Mouse (Mus musculus): ENCODE data around the gene Gabarap.

Gene Gabarap

DNA sequence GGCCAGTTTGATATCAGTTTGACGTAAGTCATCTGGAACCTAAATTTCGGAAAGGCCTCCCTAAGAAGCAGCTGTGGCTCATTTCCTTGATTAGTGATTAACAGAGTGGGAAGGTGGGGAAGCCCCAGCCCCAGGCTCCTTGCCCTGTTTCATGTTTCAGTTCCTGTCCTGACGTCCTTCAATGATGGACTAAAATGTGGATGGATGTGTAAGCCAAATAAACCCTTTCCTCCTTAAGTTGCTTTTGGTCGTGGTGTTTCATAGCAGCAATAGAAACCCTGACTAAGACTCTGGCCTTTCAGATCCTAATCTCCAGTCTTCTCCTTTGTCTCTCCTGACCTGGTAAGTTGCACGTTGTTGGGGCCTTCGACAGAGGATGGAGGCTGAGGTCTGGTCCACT lies 20.7 kb upstream of the Gabarap start:
- DNase-seq, result no peak

DNA sequence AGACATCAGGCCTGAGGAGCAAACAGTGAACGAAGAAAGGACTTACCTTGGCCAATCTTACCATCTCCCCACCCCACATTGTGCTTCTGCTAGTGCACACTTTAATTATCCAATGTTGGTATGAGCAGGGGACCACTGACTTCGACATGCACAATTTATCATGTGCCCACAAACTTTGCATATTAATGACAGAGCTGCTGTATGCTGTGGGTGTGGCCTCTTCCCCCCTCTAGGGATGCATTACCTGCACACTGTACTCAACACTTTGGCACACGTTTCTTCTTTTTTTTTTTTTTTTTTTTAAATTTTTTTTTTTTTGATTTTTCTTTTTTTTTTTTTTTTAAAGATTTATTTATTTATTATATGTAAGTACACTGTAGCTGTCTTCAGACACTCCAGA lies 20.2 kb upstream of the Gabarap start:
- no peak for DNase-seq

DNA sequence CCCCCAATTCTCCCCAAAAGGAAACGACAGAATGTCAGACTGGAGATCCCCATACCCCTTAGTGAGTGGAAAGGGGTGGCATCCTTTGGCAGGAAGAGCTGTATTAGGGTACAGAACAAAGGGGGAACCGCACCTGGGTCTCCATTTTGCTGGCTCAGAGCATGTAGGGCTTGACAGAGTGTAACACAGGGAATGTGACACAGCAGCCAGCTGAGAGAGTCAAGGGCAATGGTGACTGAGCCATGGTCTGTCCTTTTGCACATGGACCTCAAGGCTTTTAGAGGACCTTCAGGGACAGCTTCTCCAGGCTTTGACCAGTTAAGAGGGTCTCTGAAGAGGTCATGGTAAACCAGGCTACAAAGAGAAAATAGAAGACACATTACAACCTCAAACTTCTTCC lies 16.0 kb upstream of the Gabarap start:
- no peak for DNase-seq

DNA sequence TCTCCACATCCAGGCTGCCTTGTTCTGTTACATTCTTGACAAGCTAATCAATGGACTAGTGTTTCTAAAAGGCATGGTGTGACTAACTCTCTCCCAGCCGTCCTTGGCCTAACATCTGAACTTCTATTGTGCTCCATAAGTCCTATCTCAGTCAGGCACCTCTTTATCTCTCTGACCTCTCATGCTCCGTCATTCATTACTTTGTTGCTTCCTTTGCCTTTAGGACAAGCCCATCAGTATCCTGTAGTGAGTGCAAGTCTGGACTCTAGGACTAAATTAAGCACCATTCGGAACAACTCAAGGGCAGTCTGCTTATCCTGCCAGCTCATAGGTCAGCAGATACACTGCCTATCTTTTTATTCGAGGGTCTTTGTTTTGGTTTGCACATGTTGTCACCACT lies 14.7 kb upstream of the Gabarap start:
- no peak for DNase-seq

DNA sequence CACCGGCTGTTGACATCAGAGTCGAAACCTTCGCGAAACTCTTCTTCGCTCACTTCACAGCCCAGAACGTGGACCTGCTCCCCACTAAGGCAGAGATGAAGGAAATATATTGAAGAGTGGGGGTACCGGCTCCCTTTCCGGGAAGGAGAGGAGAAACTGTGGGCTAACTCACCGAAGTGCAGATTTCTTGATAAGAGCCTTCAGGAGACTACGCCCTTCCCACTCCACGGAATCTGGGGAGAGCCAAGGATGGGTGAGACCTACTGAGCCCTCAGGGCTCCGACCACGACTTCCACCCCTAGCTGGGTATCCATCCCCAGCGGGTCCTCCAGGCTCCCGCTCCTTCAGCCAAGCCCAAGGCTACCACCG lies 11.1 kb upstream of the Gabarap start:
- DNase-seq, result no peak

DNA sequence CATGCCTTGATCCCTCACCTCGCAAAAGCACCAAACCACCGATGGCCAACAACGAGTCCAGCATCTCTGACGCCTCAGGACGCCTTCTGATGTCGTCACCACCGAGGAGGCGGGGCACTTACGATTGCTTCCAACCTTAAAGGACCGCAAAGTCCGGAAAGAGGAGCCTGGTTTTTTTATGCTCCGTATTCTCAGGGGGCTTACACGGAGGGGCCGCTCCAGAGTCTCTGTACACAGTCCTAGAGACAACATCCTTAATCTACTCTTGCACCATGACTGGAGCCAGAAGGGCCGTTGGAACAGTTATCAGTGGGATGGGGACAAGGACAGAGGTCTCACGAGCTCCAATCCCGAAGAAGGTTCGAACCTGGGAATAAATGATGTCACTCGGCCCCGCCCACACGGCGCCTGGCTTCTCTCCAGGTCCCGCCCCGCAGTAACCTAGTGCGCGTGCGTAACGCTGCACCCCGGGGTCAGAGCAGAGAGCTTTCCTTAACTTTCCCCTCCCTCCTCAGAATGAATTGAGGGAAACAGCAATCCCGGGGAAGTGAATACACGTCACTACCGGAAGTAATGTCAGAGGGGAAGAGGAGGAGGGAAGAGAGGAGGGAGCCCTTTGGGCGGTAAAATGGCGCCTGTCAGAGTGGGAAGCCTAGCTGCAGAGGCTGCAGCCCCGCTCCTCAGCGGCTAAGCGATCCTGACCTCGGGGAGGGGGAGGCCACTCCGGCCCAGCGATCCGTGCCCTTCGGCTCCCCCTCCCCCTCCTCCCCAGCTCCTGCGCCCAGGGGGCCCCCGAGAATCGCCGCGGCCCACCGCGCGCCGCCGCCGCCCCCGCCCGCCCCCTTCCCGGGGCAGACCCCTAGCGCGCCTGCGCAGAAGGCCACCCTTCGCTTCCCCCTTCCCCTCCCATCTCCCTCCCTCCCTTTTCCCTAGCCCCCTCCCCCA lies 10.5 kb upstream of the Gabarap start:
- peak; percentile 98 for DNase-seq

DNA sequence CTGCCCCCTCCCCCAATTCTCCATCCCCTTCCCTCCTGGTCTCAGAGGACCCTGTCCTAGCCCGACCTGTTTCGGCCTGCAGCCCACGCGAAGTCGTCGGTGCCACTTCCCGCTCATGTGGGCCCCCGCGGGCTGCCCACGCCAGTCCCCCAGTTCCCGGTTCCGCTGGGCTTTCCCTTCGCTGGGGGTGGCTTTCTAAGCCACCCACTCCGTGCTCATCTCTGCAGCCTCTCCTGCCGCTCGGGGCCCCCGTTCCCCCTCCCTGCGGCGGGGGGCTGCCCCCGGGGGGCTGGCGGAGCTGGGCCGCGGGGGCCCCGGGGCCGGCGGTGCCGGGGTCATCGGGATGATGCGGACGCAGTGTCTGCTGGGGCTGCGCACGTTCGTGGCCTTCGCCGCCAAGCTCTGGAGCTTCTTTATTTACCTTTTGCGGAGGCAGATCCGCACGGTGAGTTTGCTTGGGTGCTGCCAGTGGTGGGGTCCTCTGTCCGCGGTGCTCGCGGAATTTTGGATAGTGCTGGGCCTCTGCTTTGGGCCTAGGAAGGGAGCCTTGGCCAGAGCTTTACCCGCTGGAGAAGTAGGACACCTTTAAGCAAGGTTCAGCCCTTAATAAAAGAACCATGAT lies 9.7 kb upstream of the Gabarap start, which contains the start of gene Ctdnep1:
Gene Ctdnep1, plus strand, starts transcription at position 16 of the 622 bp plus-strand sequence.
- DNase-seq, result no peak

DNA sequence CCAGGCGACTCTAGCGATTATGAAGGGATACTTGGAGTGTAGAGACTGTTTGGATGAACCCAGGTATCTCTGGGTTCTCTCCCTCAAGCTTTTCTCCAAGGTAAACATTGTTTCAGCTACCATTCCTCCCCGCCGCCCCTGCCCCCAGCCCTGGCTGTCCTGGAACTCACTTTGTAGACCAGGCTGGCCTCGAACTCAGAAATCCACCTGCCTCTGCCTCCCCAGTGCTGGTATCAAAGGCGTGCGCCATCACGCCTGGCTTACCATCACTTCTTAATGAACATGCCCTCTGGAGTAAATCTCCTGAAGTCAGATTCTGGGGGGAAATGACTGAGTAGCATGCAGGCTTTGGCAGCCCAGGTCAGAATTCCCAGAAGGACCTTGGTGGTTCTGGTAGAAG lies 8.7 kb upstream of the Gabarap start, which contains the start of gene Elp5:
Gene Elp5, minus strand, starts transcription at position 293 of the 400 bp plus-strand sequence.
- DNase-seq, result no peak

DNA sequence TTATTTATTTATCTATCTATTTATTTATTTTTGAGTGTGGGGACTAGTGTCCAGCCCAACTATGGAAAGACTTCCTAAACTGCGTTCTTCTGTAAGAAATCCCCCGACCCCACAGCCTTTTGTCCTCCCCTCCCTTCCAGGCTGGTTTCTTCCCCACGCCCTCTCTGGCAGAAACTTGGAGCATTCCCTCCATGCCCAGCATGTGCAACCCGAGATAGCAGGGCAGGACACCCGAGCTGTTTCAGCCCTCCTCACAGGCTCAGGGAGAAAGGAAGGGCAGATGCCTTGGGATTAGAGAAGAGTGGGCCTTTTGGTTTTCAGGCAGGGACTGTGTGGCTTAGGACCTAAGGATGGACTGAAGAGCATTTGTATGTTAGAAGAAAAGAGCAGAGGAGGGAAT lies 8.1 kb upstream of the Gabarap start:
- DNase-seq, result no peak

DNA sequence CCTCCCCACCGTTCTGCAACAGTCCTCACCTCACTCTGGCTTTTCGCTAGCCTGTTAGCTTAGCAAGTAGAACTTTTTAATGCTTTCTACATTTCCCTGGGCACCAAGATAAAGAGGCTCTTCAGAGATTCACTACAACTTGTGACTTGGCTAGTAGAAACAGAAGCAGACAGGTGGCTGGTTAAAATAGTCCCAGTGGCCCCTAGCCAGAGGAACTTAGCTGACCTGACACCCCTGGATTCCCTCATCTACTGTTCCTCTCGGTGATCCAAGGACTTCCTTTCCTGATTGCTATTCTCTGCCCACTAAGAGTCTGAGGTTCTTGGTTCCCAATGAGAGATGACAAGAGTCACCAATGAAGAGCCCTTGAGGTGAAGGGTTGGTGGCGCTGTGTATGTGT lies 7.6 kb upstream of the Gabarap start:
- DNase-seq, result no peak

DNA sequence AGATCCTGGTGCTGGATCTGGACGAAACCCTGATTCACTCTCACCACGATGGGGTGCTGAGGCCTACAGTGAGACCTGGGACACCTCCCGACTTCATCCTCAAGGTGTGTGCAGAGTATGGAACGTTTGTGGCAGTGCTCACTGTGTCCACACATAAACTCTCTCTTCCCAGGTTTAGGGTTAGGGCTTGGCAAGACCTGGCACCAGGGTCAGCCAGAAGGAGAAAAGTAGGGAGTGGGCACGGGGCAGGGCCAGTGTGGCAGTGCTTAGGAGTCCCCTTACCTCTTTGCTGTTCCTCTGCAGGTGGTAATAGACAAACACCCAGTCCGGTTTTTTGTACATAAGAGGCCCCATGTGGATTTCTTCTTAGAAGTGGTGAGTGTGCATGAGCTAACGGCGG lies 6.5 kb upstream of the Gabarap start:
- DNase-seq, result no peak

DNA sequence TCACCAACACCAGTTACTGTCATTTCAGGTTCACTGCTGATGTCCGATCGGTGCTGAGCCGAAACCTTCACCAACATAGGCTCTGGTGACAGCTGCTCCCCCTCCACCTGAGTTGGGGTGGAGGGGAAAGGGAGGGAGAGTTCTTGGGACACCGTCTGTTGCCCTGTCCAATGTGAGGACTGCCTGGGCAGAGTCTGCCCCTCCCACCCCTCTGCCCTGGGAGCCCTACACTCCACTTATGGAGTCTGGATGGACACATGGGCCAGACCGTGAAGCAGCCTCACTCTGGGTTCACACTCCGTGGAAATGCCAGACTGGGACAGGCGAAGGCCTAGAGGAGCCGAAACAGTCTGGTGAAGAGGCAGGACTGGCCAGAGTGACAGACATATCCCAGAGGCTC lies 994 bp upstream of the Gabarap start:
- no peak for DNase-seq

DNA sequence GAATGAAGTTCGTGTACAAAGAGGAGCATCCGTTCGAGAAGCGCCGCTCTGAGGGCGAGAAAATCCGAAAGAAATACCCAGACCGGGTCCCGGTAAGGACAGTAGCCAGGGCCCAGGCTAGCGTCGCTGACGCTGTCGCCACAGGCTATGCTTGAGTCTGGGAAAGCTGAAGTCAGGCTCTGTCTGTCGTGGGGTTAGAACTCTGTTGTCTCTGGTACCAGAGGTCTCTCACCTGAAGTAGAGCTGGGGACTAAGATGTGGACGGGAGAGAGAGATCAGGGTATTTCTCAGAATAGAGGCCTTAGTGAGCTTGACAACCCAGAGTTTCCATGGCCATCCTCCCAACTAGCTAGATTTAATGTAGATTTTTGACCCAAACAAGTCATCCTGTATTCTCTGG lies 768 bp downstream of the Gabarap start:
- no peak for DNase-seq

DNA sequence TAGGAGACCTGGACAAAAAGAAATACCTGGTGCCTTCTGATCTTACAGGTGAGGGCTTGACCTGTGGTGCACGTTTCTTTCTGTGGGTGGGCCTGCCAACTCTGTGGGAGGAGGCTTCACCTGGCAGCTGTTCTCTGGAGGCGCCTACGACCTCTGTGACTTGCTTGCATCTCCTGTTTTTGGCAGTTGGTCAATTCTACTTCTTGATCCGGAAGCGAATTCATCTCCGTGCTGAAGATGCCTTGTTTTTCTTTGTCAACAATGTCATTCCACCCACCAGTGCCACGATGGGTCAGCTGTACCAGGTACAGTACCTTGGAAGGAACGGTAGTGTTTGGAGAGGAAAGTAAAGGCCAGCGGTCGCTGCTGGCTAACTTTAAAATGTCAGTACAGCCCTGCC lies 1.5 kb downstream of the Gabarap start:
- peak; percentile 44 for DNase-seq

DNA sequence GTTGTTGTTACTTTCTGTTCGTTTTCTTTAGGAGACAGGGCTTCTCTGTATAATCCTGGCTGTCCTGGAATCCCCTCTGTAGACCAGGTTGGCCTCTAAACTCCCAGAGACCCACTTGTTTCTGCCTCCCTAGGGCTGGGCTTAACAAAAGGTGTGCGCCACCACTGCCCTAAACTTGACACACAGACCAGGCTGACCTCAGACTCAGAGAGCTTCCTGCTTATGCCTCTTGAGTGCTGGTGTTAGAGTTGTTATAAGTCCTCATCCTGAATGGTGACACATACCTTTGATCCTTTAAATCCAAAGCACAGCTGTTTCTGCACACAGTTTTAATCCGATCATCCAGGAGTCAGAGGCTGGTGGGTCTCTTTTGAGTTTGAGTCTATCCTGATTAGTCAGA lies 2.0 kb downstream of the Gabarap start:
- no peak for DNase-seq

DNA sequence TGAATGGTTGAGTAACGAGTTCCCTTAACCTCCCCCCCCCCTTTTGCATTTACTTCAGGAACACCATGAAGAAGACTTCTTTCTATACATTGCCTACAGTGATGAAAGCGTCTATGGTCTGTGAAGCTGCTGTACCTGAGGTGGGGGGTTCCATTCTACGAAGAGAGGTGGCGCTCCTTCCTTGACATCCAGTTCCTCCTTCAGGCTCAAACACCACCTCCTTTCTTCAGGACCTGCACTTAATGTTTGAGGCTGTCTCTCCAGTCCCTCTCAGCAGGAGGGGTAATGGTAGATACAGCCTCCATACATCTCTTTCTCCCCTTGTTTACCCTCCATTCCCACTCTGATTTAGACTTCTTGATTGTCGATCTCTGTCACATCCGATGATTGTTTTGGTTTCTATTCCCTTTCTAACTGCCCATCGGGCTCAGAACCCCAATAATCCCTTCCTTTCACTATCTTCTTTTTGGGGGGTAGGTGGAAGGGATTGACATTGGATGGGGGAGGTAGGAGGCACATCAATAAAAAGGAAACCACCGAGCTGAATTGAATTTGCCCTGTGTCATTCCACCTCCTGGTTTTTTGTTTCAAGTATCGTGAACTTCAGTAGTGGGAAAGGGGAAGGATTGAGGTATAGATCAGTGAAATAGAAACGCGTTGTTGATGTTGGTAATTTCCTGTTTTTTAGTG lies 3.6 kb downstream of the Gabarap start:
- no peak for DNase-seq

DNA sequence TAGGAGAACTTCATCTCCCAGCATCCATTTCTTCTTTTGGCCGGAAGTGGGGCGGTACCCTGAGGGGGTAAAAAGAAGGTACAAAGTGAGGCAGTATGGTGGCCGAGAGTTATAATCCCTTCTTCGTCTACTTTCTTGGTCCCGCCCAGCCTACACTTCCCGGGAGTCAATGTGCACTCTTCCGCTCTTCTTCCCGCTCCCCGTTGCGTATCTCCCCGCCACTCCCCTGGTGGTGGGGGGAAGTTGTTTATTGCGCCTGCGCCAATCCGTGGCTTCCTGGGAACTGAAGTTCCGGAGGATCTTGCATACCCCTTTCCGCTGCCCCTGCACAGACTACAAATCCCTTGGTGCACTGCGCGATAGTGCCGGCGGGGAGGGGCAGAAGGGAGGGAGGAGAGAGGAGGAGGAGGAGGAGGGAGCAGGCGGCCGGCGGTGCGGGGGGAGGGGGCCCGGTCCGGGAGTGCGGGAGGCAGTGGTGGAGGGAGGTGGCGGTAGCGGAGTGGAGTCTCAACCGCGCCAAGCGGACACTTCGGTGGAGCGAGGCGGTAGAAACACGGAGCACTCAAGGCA lies 4.5 kb downstream of the Gabarap start, which contains the start of gene Phf23:
Gene Phf23, plus strand, starts transcription at position 387 of the 570 bp plus-strand sequence.
- DNase-seq, result peak; percentile 98

DNA sequence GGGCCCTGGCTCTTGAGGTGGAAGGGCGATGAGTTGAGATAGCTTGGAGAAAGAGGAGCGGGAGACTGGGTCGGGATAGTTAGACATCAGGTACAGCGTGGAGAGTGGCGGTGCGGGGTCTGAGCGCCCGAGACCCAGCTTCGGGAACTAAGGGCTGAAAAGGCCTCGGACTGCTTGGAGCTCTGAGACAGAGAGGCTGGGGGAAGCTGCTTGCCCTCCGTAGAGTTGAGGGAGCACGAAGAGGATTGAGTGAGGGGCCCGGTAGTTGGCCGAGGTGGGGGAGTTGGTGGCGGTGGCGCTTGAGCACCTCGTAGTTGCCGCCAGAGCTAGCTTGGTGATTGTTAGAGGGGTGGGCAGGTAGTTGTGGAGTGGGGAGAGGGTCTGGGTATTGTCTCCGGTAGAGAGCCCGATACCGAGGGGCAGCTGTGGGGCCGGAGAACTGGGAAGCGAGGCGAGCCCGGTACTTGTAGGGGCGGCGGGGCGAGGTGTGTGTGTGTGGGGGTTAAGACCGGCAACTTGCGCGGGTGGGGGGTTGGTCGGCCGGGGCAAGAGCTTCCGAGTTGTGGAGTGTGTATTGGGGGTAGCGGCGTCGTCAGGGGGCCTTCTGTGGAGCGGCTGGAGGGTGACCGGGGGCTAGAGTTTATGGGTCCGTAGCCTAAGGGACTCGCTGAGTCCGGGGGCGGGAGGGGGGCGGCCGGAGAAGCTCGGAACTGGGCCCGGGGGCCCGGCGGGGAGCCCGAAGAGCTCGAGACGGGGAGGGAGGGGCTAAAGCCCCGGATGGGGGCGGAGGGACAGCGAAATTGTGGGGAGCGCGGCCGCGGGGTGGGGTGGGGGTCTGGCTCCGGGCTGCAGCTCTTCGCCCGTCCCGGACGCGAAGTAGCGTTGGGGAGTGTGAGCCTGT lies 5.5 kb downstream of the Gabarap start:
- DNase-seq, result peak; percentile 38

DNA sequence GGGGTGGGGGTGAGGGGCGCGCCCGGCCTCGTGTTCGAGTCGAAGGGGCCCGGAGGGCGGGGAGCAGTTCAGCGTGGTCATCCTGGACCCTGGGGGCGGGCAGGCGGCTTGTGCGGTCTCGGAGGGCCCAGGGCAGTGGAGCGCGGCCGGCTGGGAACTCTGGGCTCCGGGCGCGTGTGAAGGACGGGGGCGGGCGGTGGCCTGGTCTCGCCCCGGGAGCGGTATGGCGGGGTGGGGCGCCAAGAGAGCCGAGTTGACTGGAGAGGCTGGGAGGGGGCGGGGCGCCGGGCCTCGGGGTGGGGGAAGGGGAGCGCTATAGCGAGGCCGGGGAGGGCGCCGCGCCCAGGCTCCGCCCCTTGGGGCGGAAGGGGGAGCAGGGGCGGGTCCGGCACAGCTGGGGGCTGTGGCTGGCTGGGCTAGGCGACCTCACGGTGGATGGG lies 6.1 kb downstream of the Gabarap start:
- DNase-seq, result peak; percentile 95

DNA sequence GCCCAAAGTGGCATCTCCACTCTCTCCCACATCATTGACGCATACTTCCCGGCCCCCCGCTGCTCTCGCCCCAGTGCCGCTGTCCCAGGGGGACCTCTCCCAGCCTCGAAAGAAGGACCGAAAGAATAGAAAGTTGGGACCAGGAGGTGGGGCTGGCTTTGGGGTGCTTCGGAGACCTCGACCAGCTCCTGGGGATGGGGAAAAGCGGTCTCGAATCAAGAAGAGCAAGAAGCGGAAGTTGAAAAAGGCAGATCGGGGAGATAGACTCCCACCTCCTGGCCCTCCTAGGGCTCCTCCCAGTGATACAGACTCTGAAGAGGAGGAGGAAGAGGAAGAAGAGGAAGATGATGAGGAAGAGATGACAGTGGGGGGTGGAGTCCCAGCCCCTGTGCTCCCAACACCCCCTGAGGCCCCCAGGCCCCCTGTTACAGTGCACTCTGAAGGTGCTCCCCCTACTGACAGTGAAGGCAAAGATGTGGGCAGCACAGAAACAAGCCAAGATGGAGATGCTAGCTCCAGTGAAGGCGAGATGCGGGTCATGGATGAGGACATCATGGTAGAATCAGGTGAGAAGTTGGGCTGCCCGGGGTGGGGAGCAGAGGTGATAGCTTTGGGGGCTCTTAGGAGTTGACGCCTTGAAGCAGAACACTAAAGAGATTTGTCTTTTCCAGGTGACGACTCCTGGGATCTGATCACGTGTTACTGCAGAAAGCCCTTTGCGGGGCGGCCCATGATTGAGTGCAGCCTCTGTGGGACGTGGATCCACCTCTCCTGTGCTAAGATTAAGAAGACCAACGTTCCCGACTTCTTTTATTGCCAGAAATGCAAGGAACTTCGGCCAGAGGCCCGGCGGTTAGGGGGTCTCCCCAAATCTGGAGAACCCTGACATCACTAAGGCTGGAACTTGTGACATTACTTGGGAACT lies 7.9 kb downstream of the Gabarap start:
- no peak for DNase-seq

DNA sequence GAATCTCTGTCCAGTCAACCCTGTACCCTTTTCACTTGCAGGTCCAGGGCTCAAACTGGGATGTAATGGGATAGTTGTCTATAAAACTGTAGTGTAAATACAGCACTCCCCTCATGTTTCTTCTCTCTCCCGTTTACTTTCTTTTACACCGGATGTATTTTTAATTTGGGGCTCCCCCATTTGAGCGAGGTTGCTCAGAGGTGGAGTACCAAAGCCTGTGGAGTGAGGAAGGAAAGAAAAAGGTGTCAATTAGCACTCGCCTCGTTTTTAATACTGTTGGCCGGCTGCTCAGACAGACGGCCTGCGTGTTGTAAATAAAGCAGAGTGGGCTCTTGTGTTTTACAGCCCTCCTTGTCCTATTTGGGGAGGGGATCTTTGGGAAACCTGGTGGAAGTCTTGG lies 8.7 kb downstream of the Gabarap start:
- DNase-seq, result no peak

Data from kidney, postnatal 14 days (tissue).